16 mouse cellular contexts compared by ENCODE assay signal in the genomic region with DNA sequence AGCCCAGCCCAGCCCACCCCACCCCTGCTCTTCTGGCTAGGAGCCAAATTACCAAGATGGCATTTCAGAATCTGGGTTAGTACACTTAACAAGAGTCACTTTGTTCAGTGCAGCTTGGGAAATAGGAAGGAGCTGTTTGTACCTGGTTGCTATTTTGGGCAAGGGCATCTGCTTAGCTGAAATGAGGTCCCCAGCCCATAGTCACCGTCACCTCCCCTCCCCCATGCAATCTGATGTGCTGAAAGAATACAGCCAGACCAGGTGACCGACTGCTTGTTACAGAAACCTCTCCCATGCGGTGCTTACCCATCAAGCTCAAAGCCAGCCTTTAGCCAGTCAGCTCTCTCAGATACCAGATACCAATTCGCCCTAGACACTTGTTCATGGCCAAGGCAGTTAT. TPM values are rescaled to one million over a fixed set of nuclear protein-coding genes. Genes with fewer than 3 reads are reported as not detected.
A peak's percentile ranks its signal among the peaks of the same experiment; 100 is the strongest.
DNase-seq lines count a peak whose midpoint lies in the region; TF ChIP-seq lines count a peak whose summit lies in the region.
"Had no signal": no experiment of that assay in that cellular context is flagged by ENCODE, and none has a peak within 500 bp of the region (broad histone marks: within the 10 kb centered on the region; RNA-seq: fewer than 3 reads in every experiment).

No protein-coding gene starts in this region.

- H3K4me1 ChIP-seq in heart, embryonic 10.5 days: peaks cover 42% of the 10 kb centered on the region
- H3K4me1 ChIP-seq in thymus, adult 2 months (replicated peaks; ENCODE audit: control insufficient read depth, insufficient read depth, low read length): no peaks in the 10 kb centered on the region

- H3K27ac ChIP-seq in heart, embryonic 10.5 days: no peak overlapping the region
- H3K27ac ChIP-seq in thymus, adult 2 months (ENCODE audit: control insufficient read depth, insufficient read depth, low read length): no peak overlapping the region
- H3K27ac ChIP-seq: embryonic facial prominence, embryonic 13.5 days; kidney, postnatal 0 days; limb, embryonic 15.5 days; lung, embryonic 15.5 days; midbrain, embryonic 12.5 days; neural tube, embryonic 12.5 days had no signal

- WGBS in heart, embryonic 10.5 days: 43% methylated on average over 4 of the region's 4 CpGs
- WGBS in thymus, adult 2 months: 97% methylated on average over 4 of the region's 4 CpGs

- TF ChIP-seq CTCF in thymus, adult 2 months (IDR thresholded peaks at IDR 0.05; ENCODE audit: borderline replicate concordance, control insufficient read depth, extremely low read depth, insufficient read depth, low read length, poor library complexity): no peak

- TF ChIP-seq POLR2A in thymus, adult 2 months (IDR thresholded peaks at IDR 0.05; ENCODE audit: control insufficient read depth, extremely low read depth, insufficient read depth, low read length, poor library complexity): no peak

- H3K27me3 ChIP-seq in heart, embryonic 10.5 days (ENCODE audit: insufficient read depth, poor library complexity, severe bottlenecking): no peaks in the 10 kb centered on the region
- H3K27me3 ChIP-seq in thymus, adult 2 months (ENCODE audit: control insufficient read depth, insufficient read depth, low read length): no peaks in the 10 kb centered on the region
- H3K27me3 ChIP-seq: embryonic facial prominence, embryonic 13.5 days; limb, embryonic 15.5 days; lung, embryonic 15.5 days; midbrain, embryonic 12.5 days; neural tube, embryonic 12.5 days had no signal

- H3K36me3 ChIP-seq in heart, embryonic 10.5 days: peaks cover 79% of the 10 kb centered on the region
- H3K36me3 ChIP-seq in thymus, adult 2 months (ENCODE audit: control insufficient read depth, insufficient read depth, low read length): peaks cover 32% of the 10 kb centered on the region

- no peaks in the 10 kb centered on the region for H3K9me3 ChIP-seq in heart, embryonic 10.5 days
- H3K9me3 ChIP-seq: embryonic facial prominence, embryonic 13.5 days; limb, embryonic 15.5 days; lung, embryonic 15.5 days; midbrain, embryonic 12.5 days; neural tube, embryonic 12.5 days had no signal

- DNase-seq in heart, adult 18-20 months: peak; percentile 64 to 72
- DNase-seq in heart, embryonic 10.5 days (ENCODE audit: low spot score): no peak
- peak; percentile 47 for DNase-seq in retina, postnatal 1 day
- no peak for DNase-seq in retina, embryonic 14.5 days (ENCODE audit: low spot score)
- DNase-seq in cerebellum, postnatal 25 days: peak; percentile 40 to 58
- no peak for DNase-seq in yolk sac, embryonic 10.5 days (ENCODE audit: low spot score)
- no peak for DNase-seq in thymus, adult 2 months
- DNase-seq: adrenal gland, postnatal 14 days; gastrocnemius, postnatal 14 days; layer of hippocampus, postnatal 36 days had no signal

- H3K4me3 ChIP-seq in heart, embryonic 10.5 days: no peak overlapping the region
- H3K4me3 ChIP-seq in thymus, adult 2 months (ENCODE audit: control insufficient read depth, insufficient read depth, low read length): no peak overlapping the region
- H3K4me3 ChIP-seq: embryonic facial prominence, embryonic 13.5 days; limb, embryonic 15.5 days; lung, embryonic 15.5 days; midbrain, embryonic 12.5 days; neural tube, embryonic 12.5 days had no signal

RNA-seq across cellular contexts. Expression of gene Tmem11, which starts 15.9 kb away (rescaled TPM):
- total RNA-seq in heart, adult 18-20 months (2021): 10 to 100 TPM; 28.9 to 29.6 TPM
- 77.3 and 80.5 TPM in 2 replicates for polyA plus RNA-seq in heart, embryonic 10.5 days (2016; fragmentation: Nextera tagmentation; extraction: Ambion mirVana)
- 72.9 and 76.7 TPM in 2 replicates for polyA plus RNA-seq in thymus, adult 2 months (2012; rRNA removed)

RNA-seq across cellular contexts. Expression of gene Dhrs7b, which starts 32.8 kb away (rescaled TPM):
- 10 to 100 TPM; 24.3 TPM for total RNA-seq in heart, adult 18-20 months (2021)
- 36.6 and 40.9 TPM in 2 replicates for polyA plus RNA-seq in heart, embryonic 10.5 days (2016; fragmentation: Nextera tagmentation; extraction: Ambion mirVana)
- 16.1 and 17.3 TPM in 2 replicates for polyA plus RNA-seq in thymus, adult 2 months (2012; rRNA removed)

RNA-seq across cellular contexts. Expression of gene Natd1, which starts 51.4 kb away (rescaled TPM):
- total RNA-seq in heart, adult 18-20 months (2021): 10 to 100 TPM in 1 of 2 experiments, 1 to 10 TPM in 1; 9.9 to 12.4 TPM
- 25.5 and 28.6 TPM in 2 replicates for polyA plus RNA-seq in heart, embryonic 10.5 days (2016; fragmentation: Nextera tagmentation; extraction: Ambion mirVana)
- polyA plus RNA-seq in thymus, adult 2 months (2012; rRNA removed): 62.9 and 63.8 TPM in 2 replicates

RNA-seq across cellular contexts. Expression of gene Shmt1, which starts 51.7 kb away (rescaled TPM):
- 10 to 100 TPM; 11.9 to 13.5 TPM for total RNA-seq in heart, adult 18-20 months (2021)
- polyA plus RNA-seq in heart, embryonic 10.5 days (2016; fragmentation: Nextera tagmentation; extraction: Ambion mirVana): 60.9 and 82.5 TPM in 2 replicates
- 27.4 and 29.9 TPM in 2 replicates for polyA plus RNA-seq in thymus, adult 2 months (2012; rRNA removed)

Comparison
In these comparisons a context has a peak if more than half of its experiments do, and no peak if none do; other contexts are left out.
1. DNase-seq: peak in heart, adult 18-20 months (2 of 2), retina, postnatal 1 day (single experiment) and cerebellum, postnatal 25 days (2 of 2); none in heart, embryonic 10.5 days (single experiment), retina, embryonic 14.5 days (single experiment), yolk sac, embryonic 10.5 days (single experiment) and thymus, adult 2 months (single experiment).